Mouse (Mus musculus) MEL-GATA-1-ER (cell line): ENCODE results near the gene Mamdc2.
A peak's percentile ranks its signal among the peaks of the same experiment; 100 is the strongest.
"Not testable (repeated sequence)": the region's sequence is repeated elsewhere in the genome, so short reads cannot be mapped to it uniquely, and the experiment has no call there.

Source experiments
- DNase-seq: peaks from one replicate; pipeline ENCODE4 v3.0.0-alpha.2; 2012; ENCODE audit warnings: low read depth; ENCODE audit errors: extremely low read depth

The Mamdc2 gene

GRCm38 (mm10) chr19:23447988-23448497 is at the start of gene Mamdc2:
Gene Mamdc2, minus strand, starts transcription at chr19:23448442.
- DNase-seq: no peak

GRCm38 (mm10) chr19:23498011-23498410 is 49.8 kb upstream of the Mamdc2 start:
- no peak for DNase-seq

DNA sequence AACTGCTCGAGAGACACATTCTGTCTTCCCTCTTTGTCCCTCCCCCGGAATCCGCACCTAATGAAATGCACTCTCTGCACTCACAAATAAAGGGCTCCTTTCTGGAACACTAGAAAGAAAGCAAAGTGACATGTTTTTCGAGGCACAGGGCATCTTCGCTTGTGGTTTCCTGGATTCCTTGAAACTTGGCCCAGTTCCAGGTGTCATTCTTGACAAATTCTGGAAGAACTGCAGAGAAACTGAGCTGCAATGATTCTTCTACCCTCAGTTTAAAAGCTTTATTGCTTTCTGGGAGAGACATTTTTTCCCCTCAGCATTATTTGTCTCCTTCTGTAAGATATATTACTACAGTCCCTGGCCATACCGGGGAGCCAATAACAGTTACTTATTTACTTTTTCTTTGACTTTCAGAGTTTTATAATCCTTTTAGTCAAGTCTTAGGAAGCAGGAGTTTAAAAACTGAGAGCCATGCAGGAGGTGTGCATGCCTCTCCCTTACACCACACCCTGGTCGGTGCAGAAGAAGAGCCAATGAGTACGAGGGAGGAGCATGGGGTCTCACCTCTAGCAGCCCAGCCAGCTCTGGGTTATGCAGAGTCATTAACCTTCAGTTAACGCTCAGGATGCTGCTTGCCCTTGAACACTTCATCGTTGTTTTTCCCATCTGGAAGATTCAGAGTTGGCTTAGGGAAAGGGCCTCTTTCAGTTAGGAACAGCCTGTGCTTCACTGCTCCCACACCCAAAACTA is 49.1 kb upstream of the Mamdc2 start:
- no peak for DNase-seq

- no peak for DNase-seq
Measured at GRCm38 (mm10) chr19:23496536-23496935, 48.3 kb upstream of the Mamdc2 start.

DNA sequence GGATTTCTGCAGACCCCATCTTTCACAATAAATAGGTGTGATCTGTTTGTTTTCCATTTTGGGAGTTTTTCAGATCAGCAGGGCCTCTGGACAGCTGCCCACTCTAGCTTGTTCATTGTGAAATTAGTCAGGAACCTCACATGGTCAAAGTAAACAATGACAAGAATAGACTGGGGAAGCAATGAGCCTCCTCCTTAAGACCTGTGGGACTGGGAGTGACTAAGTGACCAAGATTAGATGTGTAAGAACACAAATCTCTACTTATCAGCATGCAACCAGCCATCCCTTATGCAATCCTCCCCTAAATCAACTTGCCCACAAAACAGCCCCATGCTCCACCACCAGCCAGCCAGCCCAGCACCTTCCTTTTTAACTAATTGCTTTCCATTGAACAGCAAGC is 44.4 kb upstream of the Mamdc2 start:
- DNase-seq: no peak

- not testable (repeated sequence) for DNase-seq
Measured at GRCm38 (mm10) chr19:23490703-23491102, 42.5 kb upstream of the Mamdc2 start.

- DNase-seq: no peak
Measured at GRCm38 (mm10) chr19:23489780-23490179, 41.5 kb upstream of the Mamdc2 start.

DNA sequence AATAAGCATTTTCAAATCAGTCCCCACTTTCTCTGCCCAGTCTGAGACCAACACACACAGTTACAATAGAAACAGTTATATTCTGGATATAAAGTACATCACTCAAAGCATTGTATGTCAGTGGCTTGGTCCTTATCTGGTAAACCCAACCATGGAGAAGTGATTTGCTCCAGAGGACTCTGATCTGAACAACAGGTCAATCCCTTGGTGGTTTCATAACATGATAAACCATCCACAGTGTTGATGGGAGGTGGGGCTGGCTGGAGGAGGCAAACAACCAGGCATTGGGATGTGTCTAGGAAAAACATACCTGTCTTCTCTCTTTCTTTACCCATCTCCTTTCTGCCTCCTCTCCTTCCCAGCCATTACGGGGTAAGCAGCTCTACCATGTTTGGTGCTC is 39.2 kb upstream of the Mamdc2 start:
- no peak for DNase-seq

DNA sequence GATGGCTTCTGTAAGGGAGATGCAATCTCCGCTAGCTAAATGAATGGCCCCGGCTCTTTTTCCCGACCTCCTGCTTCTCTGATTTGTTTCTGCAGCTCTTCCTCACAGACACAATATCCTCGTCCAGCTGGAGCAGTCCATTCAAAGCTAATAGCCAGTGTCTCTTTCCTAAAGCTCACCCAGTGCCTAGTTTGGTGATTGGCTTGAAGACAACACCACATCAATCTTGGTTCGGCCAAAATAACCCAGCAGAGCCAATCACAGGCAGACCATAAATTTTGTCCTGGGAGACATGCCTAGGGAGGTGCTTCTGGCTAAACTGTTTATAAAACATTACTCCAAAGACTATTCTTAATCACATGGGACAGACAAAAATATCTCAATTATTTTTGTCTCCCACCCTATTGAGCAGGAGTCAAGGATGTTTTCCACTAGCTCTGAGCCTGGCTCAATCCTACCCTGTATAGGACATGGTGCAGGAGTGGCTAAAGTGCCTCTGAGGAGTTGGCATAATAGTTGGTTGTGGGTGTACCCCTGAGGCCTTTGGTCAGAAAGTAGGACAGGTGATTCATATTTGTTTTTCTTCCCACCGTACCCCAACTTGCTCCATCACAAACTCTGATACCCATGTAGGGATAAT is 38.5 kb upstream of the Mamdc2 start:
- DNase-seq: no peak

DNA sequence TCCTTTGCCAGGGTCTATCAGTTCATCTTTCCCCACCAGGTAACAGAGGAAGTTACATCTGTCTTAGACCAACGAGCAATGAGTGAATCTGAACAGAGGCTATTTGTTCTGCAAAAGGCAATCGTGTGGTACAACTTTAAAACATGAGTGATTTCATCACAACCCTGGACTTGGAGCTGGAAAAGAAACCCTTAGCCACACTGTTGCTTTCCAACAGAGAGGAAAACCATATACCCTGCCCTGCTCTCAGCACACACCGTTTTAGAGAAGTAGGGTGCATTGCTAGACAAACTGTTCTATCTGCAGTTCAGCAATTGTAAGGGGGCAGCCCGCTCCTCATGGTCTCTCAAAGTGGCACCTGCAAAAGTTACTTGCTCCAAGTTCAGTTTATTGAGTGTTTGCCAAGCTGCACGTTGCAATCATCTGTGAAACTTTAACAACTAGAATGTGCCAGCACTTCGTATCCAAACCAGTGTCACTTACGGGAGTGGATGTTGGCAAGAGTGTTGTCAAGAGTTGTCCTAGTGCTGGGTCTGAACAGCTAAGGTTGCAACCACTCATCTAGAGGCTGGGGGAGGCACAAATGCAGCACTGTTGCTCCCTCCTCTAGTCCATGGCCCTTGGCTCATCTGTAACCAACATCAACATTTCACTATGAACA is 37.8 kb upstream of the Mamdc2 start:
- DNase-seq: no peak

- not testable (repeated sequence) for DNase-seq
Measured at GRCm38 (mm10) chr19:23482571-23482970, 34.3 kb upstream of the Mamdc2 start.

DNA sequence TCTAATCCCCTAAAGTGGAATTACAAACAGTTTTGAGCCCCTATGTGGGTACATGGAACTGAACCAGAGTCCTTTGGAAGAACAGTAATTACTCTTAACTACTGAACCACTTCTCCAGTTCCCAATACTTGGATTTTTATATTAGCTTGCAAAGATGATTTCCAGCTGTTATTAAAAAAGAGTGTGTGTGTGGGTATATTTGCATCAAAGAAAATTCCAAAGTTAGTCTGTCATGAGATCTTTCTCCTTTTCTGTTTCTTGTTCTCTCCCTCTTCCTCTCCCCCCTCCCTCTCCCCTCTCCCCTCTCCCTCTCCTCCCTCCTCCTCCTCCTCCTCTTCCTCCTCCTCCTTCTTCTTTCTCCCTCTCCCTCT is 31.3 kb upstream of the Mamdc2 start:
- no peak for DNase-seq

- no peak for DNase-seq
Measured at GRCm38 (mm10) chr19:23478895-23479596, 30.8 kb upstream of the Mamdc2 start.

DNA sequence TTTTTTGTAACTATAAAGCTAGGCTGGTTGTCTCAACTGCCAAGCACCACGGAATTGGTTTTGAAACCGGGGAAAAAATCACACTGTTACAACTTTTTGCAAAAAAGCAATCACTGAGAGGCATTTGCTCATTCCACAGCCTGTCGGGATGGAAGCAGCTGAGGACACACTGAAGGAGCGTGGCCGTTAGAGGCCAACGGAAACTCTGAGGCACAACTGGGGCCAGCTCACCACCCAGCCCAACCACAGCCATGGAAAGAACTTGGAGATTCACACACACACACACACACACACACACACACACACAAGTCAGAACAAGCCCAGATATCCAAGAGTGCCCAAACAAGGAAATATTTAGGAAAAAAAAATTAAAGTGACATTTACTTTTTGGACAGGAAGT is 29.6 kb upstream of the Mamdc2 start:
- DNase-seq: no peak

DNA sequence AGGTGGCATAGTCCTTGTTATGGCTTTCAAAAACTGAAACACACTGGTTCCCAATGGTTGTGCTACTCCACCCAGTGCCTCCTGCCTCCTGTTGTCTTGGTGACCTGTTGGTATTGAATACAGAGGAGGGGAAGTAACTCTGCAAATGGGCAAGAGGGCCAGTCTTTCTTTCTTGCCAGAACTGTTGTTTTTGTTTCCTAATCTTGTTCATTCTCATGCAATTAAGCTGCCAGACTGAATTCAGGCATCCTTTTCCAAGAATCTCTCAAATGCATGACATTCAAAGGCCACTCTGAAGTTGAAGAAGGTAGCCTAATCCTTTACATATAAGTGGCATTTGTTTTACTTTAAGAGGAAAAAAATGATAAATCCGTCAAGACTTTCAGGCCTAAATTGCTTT is 19.6 kb upstream of the Mamdc2 start:
- no peak for DNase-seq

- DNase-seq: no peak
Measured at GRCm38 (mm10) chr19:23467011-23467410, 18.8 kb upstream of the Mamdc2 start.

GRCm38 (mm10) chr19:23457492-23457891 is 9.2 kb upstream of the Mamdc2 start:
- DNase-seq: no peak

DNA sequence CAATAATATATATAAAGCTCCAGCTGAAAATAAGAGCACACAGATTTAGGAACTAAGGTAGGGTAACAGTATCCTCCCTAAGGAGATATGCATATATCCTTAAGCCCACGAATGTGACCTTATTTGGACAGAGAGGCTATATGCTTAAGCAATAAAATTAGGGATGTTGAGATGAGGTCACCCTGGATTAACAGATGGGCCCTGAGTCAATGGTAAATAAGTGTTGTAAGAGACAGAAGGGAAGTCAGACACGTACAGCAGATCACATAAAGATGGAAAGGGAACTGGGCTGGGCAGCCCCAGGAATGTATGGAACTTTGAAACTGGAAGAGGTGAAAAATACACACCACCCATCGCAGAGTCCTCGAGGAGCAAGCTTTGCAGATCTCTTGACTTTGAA is 3.1 kb upstream of the Mamdc2 start:
- no peak for DNase-seq

GRCm38 (mm10) chr19:23447221-23447987 is 838 bp downstream of the Mamdc2 start:
- DNase-seq: no peak

- DNase-seq: peak; percentile 18
Measured at GRCm38 (mm10) chr19:23444910-23445845, 3.1 kb downstream of the Mamdc2 start.
